Mouse (Mus musculus): Measurements from ENCODE around the gene Ttyh3. TPM values are rescaled to one million over a fixed set of nuclear protein-coding genes. Genes with fewer than 3 reads are reported as not detected.

The Ttyh3 gene
- polyA plus RNA-seq, 1 experiment from 2014 or later: 8.5 TPM

GRCm38 (mm10) chr5:140619151-140619771 is 29.6 kb downstream of the Ttyh3 start:
- Histone ChIP-seq H3K9me3 (ENCODE audit: control insufficient read depth, low read length) (no peaks in the 10 kb centered on the region), H3K4me3 (ENCODE audit: low read depth, low read length) (no peak overlapping the region), H3K36me3 (ENCODE audit: control insufficient read depth, insufficient read depth, low read length) (peaks cover 15% of the 10 kb centered on the region), H3K4me1 (replicated peaks; ENCODE audit: control insufficient read depth, insufficient read depth) (no peaks in the 10 kb centered on the region), H3K9ac (ENCODE audit: low read length) (no peak overlapping the region), H3K27me3 (ENCODE audit: control insufficient read depth, insufficient read depth, low read length) (no peaks in the 10 kb centered on the region), H3K4me2 (replicated peaks; ENCODE audit: low read depth) (no peak overlapping the region), H3K27ac (replicated peaks) (no peak overlapping the region)
- ATAC-seq (ENCODE audit: low FRiP score, low TSS enrichment): no peak; the same call in 1 of the 2 replicates
- TF ChIP-seq CTCF (IDR thresholded peaks at IDR 0.05; ENCODE audit: low read depth) (peak; percentile 85), EP300 (optimal IDR thresholded peaks at IDR 0.05) (no peak)
- 16% methylated on average over 6 of the region's 6 CpGs for WGBS
- peak; percentile 79 for DNase-seq (ENCODE audit: low spot score)

DNA sequence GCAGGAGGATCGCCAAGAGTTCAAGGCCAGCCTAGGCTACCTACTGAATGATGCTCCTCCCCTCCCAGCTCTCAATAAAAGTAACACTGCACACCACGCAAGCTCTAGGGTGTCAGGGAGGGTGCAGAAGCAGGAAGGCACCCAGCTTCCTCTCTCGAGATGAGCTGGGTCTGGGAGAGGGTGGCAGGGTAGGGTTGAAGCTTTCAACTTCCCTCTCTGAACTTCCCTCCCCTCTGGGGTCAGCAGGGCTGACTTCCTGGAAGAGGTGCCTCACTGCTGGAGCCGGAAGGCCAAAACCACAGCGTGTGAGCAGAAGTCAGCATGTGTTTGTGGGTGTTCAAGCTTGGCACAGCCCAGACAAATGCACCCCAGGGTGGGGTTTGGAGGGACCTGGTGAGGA is 31.1 kb downstream of the Ttyh3 start:
- H3K4me2 ChIP-seq (replicated peaks; ENCODE audit: low read depth): no peak overlapping the region
- H3K27me3 ChIP-seq (ENCODE audit: control insufficient read depth, insufficient read depth, low read length): no peaks in the 10 kb centered on the region
- no peak overlapping the region for H3K4me3 ChIP-seq (ENCODE audit: low read depth, low read length)
- no peak for TF ChIP-seq CTCF (IDR thresholded peaks at IDR 0.05; ENCODE audit: low read depth)
- no peak for TF ChIP-seq EP300 (optimal IDR thresholded peaks at IDR 0.05)
- no peak for ATAC-seq (ENCODE audit: low FRiP score, low TSS enrichment)
- no peaks in the 10 kb centered on the region for H3K4me1 ChIP-seq (replicated peaks; ENCODE audit: control insufficient read depth, insufficient read depth)
- no peak for DNase-seq (ENCODE audit: low spot score)
- no peaks in the 10 kb centered on the region for H3K9me3 ChIP-seq (ENCODE audit: control insufficient read depth, low read length)
- peaks cover 9% of the 10 kb centered on the region for H3K36me3 ChIP-seq (ENCODE audit: control insufficient read depth, insufficient read depth, low read length)
- H3K9ac ChIP-seq (ENCODE audit: low read length): no peak overlapping the region
- WGBS: 62% methylated on average over 5 of the region's 5 CpGs
- no peak overlapping the region for H3K27ac ChIP-seq (replicated peaks)

DNA sequence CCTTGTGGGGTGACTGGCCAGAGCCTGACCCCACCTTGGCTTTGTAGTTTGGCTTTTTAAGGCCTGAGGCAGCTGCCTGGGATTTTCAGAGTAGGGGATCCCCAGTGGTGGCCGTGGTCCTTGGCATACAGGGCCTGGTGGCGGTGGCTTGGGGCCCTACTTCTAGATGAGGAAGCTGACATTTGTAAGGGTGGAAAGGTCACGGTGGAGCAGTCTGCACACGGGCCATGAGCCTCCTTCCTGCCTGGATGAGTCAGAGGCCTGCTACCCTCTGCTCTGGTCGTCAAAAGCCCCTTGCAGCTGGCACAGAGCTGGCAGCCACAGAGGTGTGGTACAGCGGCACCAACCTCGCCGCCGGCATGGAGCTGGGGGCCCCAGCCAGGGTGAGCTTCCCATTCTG is 32.1 kb downstream of the Ttyh3 start:
- no peaks in the 10 kb centered on the region for H3K27me3 ChIP-seq (ENCODE audit: control insufficient read depth, insufficient read depth, low read length)
- 53% methylated on average over 9 of the region's 9 CpGs for WGBS
- H3K4me3 ChIP-seq (ENCODE audit: low read depth, low read length): no peak overlapping the region
- ATAC-seq (ENCODE audit: low FRiP score, low TSS enrichment) (peak; percentile 31), DNase-seq (ENCODE audit: low spot score) (peak; percentile 45)
- H3K36me3 ChIP-seq (ENCODE audit: control insufficient read depth, insufficient read depth, low read length): 0 out of 2 replicates have a peak, but pooled peaks cover 3% of the 10 kb centered on the region
- TF ChIP-seq CTCF (IDR thresholded peaks at IDR 0.05; ENCODE audit: low read depth) (no peak), EP300 (optimal IDR thresholded peaks at IDR 0.05) (no peak)
- no peak overlapping the region for H3K9ac ChIP-seq (ENCODE audit: low read length)
- H3K27ac ChIP-seq (replicated peaks): peak overlapping the region; percentile 45; the same call in 1 of the 2 replicates
- peaks cover 2% of the 10 kb centered on the region; the same call in 1 of the 2 replicates for H3K4me1 ChIP-seq (replicated peaks; ENCODE audit: control insufficient read depth, insufficient read depth)
- no peak overlapping the region for H3K4me2 ChIP-seq (replicated peaks; ENCODE audit: low read depth)
- no peaks in the 10 kb centered on the region for H3K9me3 ChIP-seq (ENCODE audit: control insufficient read depth, low read length)

DNA sequence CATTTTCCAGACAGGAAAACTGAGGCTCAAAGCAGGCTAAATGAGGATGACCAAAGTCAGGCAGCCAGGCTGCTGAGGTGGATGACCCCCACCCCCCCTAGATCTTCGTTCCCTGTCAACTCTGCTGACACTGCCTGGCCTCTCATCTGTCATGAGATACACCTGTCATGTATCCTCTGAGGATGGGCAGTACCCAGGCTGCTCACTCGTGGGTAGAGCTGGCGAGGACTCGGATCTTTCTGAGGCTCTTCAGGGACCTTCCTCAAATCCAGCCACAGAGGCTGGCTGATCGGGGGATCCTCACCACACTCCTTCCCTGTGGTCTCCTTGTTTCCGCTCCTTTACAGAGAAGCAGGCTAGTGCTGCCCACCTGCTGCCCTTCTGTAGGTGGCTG is 32.7 kb downstream of the Ttyh3 start:
- Histone ChIP-seq H3K27me3 (ENCODE audit: control insufficient read depth, insufficient read depth, low read length) (no peaks in the 10 kb centered on the region), H3K36me3 (ENCODE audit: control insufficient read depth, insufficient read depth, low read length) (0 out of 2 replicates have a peak, but pooled peaks cover 3% of the 10 kb centered on the region), H3K4me2 (replicated peaks; ENCODE audit: low read depth) (no peak overlapping the region), H3K27ac (replicated peaks) (no peak overlapping the region), H3K4me3 (ENCODE audit: low read depth, low read length) (no peak overlapping the region), H3K9me3 (ENCODE audit: control insufficient read depth, low read length) (no peaks in the 10 kb centered on the region), H3K4me1 (replicated peaks; ENCODE audit: control insufficient read depth, insufficient read depth) (peaks cover 7% of the 10 kb centered on the region; the same call in 1 of the 2 replicates), H3K9ac (ENCODE audit: low read length) (no peak overlapping the region)
- DNase-seq (ENCODE audit: low spot score) (no peak), ATAC-seq (ENCODE audit: low FRiP score, low TSS enrichment) (no peak)
- WGBS: 77% methylated on average over 6 of the region's 6 CpGs
- TF ChIP-seq CTCF (IDR thresholded peaks at IDR 0.05; ENCODE audit: low read depth): no peak
- TF ChIP-seq EP300 (optimal IDR thresholded peaks at IDR 0.05): no peak

- 72% methylated on average over 10 of the region's 10 CpGs for WGBS
- 0 out of 2 replicates have a peak, but pooled peaks cover 3% of the 10 kb centered on the region for H3K36me3 ChIP-seq (ENCODE audit: control insufficient read depth, insufficient read depth, low read length)
- TF ChIP-seq EP300 (optimal IDR thresholded peaks at IDR 0.05) (no peak), CTCF (IDR thresholded peaks at IDR 0.05; ENCODE audit: low read depth) (no peak)
- no peak overlapping the region for H3K9ac ChIP-seq (ENCODE audit: low read length)
- ATAC-seq (ENCODE audit: low FRiP score, low TSS enrichment) (no peak), DNase-seq (ENCODE audit: low spot score) (no peak)
- no peak overlapping the region for H3K4me3 ChIP-seq (ENCODE audit: low read depth, low read length)
- no peak overlapping the region for H3K27ac ChIP-seq (replicated peaks)
- H3K4me2 ChIP-seq (replicated peaks; ENCODE audit: low read depth): no peak overlapping the region
- no peaks in the 10 kb centered on the region for H3K9me3 ChIP-seq (ENCODE audit: control insufficient read depth, low read length)
- peaks cover 11% of the 10 kb centered on the region; the same call in 1 of the 2 replicates for H3K4me1 ChIP-seq (replicated peaks; ENCODE audit: control insufficient read depth, insufficient read depth)
- no peaks in the 10 kb centered on the region for H3K27me3 ChIP-seq (ENCODE audit: control insufficient read depth, insufficient read depth, low read length)
Measured at GRCm38 (mm10) chr5:140615321-140616109, 33.3 kb downstream of the Ttyh3 start.

GRCm38 (mm10) chr5:140614837-140615236 is 34.0 kb downstream of the Ttyh3 start:
- 75% methylated on average over 4 of the region's 4 CpGs for WGBS
- DNase-seq (ENCODE audit: low spot score) (no peak), ATAC-seq (ENCODE audit: low FRiP score, low TSS enrichment) (no peak)
- Histone ChIP-seq H3K4me3 (ENCODE audit: low read depth, low read length) (no peak overlapping the region), H3K9me3 (ENCODE audit: control insufficient read depth, low read length) (no peaks in the 10 kb centered on the region), H3K27me3 (ENCODE audit: control insufficient read depth, insufficient read depth, low read length) (no peaks in the 10 kb centered on the region), H3K36me3 (ENCODE audit: control insufficient read depth, insufficient read depth, low read length) (0 out of 2 replicates have a peak, but pooled peaks cover 3% of the 10 kb centered on the region), H3K4me1 (replicated peaks; ENCODE audit: control insufficient read depth, insufficient read depth) (peaks cover 11% of the 10 kb centered on the region; the same call in 1 of the 2 replicates), H3K4me2 (replicated peaks; ENCODE audit: low read depth) (no peak overlapping the region), H3K9ac (ENCODE audit: low read length) (no peak overlapping the region), H3K27ac (replicated peaks) (no peak overlapping the region)
- TF ChIP-seq EP300 (optimal IDR thresholded peaks at IDR 0.05): no peak
- no peak for TF ChIP-seq CTCF (IDR thresholded peaks at IDR 0.05; ENCODE audit: low read depth)

Measured in stomach, postnatal 0 days (tissue).